10 mouse cellular contexts compared by ENCODE assay signal in the genomic region with DNA sequence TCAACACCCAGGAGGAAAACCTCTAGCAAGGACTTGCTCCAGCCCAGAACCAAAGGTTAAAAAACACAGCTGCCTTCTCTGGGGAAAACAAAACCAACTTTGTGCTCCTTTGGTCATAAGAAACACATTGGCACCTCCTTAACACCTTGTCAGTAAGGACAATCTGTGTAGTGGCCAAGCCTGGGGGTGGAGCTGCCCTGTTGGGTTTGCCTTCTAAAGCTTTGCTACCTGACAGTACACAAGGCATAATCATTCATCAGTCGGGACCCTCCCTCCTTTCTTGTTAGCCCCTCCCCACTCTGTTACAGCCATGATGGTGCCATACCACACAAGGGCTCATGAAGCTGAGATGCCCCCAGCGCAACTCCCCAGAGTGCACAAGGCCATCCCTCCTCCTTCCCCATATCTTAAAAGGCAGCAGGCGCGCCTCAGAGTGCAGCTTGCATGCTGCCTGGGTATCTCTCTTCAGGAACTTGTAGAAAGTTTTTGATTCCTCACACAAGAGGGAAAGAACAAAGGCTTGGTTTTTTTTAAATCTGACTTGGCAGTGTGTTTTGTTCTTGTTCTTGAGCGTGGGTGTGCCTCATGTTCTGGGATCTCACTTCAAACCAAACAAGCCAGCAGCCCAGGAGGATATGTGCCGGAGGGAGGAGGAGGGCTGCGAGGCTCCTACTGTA.
A peak's percentile ranks its signal among the peaks of the same experiment; 100 is the strongest.
DNase-seq lines count a peak whose midpoint lies in the region; ATAC-seq and TF ChIP-seq lines count a peak whose summit lies in the region.
"Had no signal": no experiment of that assay in that cellular context is flagged by ENCODE, and none has a peak within 500 bp of the region (broad histone marks: within the 10 kb centered on the region; RNA-seq: fewer than 3 reads in every experiment).

No protein-coding gene starts in this region.

- WGBS in spleen, adult 2 months = 66% methylated on average over 7 of the region's 7 CpGs
- 66% methylated on average over 7 of the region's 7 CpGs for WGBS in hindbrain, embryonic 16.5 days

- no peaks in the 10 kb centered on the region for H3K27me3 ChIP-seq in spleen, adult 2 months (ENCODE audit: control insufficient read depth, insufficient read depth, low read length)
- no peaks in the 10 kb centered on the region for H3K27me3 ChIP-seq in hindbrain, embryonic 16.5 days (replicated peaks; ENCODE audit: control insufficient read depth, insufficient read depth, low read length)
- H3K27me3 ChIP-seq: CH12.LX; neural tube, embryonic 12.5 days had no signal

- intact Hi-C loops in heart, postnatal 36 days (cut with DNase I) = no loop called here
- intact Hi-C loops in gastrocnemius, postnatal 14 days (cut with DNase I; ENCODE audit: low total_unique reads) = no loop called here

- H3K4me3 ChIP-seq in spleen, adult 2 months (ENCODE audit: extremely low read depth, insufficient read depth, insufficient read length) = no peak overlapping the region
- no peak overlapping the region for H3K4me3 ChIP-seq in hindbrain, embryonic 16.5 days (ENCODE audit: low read length)
- H3K4me3 ChIP-seq: neural tube, embryonic 12.5 days had no signal

- H3K9me3 ChIP-seq in hindbrain, embryonic 16.5 days (ENCODE audit: control insufficient read depth, low read length) = no peaks in the 10 kb centered on the region
- H3K9me3 ChIP-seq: neural tube, embryonic 12.5 days had no signal

- peaks cover 4% of the 10 kb centered on the region; the same call in 1 of the 2 replicates for H3K4me1 ChIP-seq in spleen, adult 2 months (ENCODE audit: control insufficient read depth, insufficient read depth, insufficient read length)
- H3K4me1 ChIP-seq in hindbrain, embryonic 16.5 days (ENCODE audit: control insufficient read depth, insufficient read depth, low read depth, low read length) = peaks cover 5% of the 10 kb centered on the region
- H3K4me1 ChIP-seq: neural tube, embryonic 12.5 days had no signal

- no peak for TF ChIP-seq POLR2A in spleen, adult 2 months (IDR thresholded peaks at IDR 0.05; ENCODE audit: low read depth, low read length)

- no peak overlapping the region for H3K4me2 ChIP-seq in hindbrain, embryonic 16.5 days (ENCODE audit: low read length)
- H3K4me2 ChIP-seq: neural tube, embryonic 12.5 days had no signal

- TF ChIP-seq CTCF in spleen, adult 2 months (IDR thresholded peaks at IDR 0.05; ENCODE audit: extremely low read depth, insufficient read depth, insufficient read length, insufficient replicate concordance) = no peak

- peak overlapping the region; percentile 74 for H3K27ac ChIP-seq in spleen, adult 2 months (ENCODE audit: insufficient read depth, low read length)
- H3K27ac ChIP-seq in hindbrain, embryonic 16.5 days (ENCODE audit: low read depth, low read length) = no peak overlapping the region
- H3K27ac ChIP-seq: neural tube, embryonic 12.5 days had no signal

- no peaks in the 10 kb centered on the region for H3K36me3 ChIP-seq in spleen, adult 2 months (ENCODE audit: control insufficient read depth, insufficient read depth, low read length)
- no peaks in the 10 kb centered on the region for H3K36me3 ChIP-seq in hindbrain, embryonic 16.5 days (ENCODE audit: control insufficient read depth, insufficient read depth, low read length)
- H3K36me3 ChIP-seq: neural tube, embryonic 12.5 days had no signal

- ATAC-seq in hindbrain, embryonic 16.5 days = no peak

- peak; percentile 96 for DNase-seq in heart, adult 11 months
- DNase-seq in heart, postnatal 36 days = no peak
- DNase-seq in spleen, adult 2 months (ENCODE audit: low read depth in 1 of 2, low spot score in 2 of 2) = no peak
- DNase-seq in spleen, postnatal 10 days (ENCODE audit: low spot score in 2 of 2) = no peak
- DNase-seq in liver = peak; percentile 68
- DNase-seq in thymus, postnatal 4 days = peak; percentile 38
- DNase-seq in gastrocnemius, postnatal 14 days = no peak

- H3K9ac ChIP-seq in hindbrain, embryonic 16.5 days (ENCODE audit: low read depth, low read length) = no peak overlapping the region
- H3K9ac ChIP-seq: neural tube, embryonic 12.5 days had no signal

Comparison
In these comparisons a context has a peak if more than half of its experiments do, and no peak if none do; other contexts are left out.
1. DNase-seq: peak in heart, adult 11 months (single experiment), liver (single experiment) and thymus, postnatal 4 days (single experiment); none in heart, postnatal 36 days (0 of 2), spleen, adult 2 months (0 of 2), spleen, postnatal 10 days (0 of 2) and gastrocnemius, postnatal 14 days (single experiment).